Mouse (Mus musculus): ENCODE results near the gene Cish. TPM values are rescaled to one million over a fixed set of nuclear protein-coding genes. Genes with fewer than 3 reads are reported as not detected.

Cish gene
- polyA plus RNA-seq, 1 experiment from 2014 or later, result 6.7 TPM

GRCm38 (mm10) chr9:107294249-107294648 lies 1.6 kb upstream of the Cish start:
- peak; percentile 80 for DNase-seq (ENCODE audit: low spot score)
- peaks cover 39% of the 10 kb centered on the region for H3K27me3 ChIP-seq (replicated peaks; ENCODE audit: low read depth, poor library complexity, severe bottlenecking)
- H3K4me3 ChIP-seq, result no peak overlapping the region
- peaks cover 46% of the 10 kb centered on the region for H3K4me1 ChIP-seq
- 7% methylated on average over 6 of the region's 6 CpGs for WGBS
- H3K9me3 ChIP-seq, result no peaks in the 10 kb centered on the region
- H3K27ac ChIP-seq (replicated peaks), result no peak overlapping the region
- H3K36me3 ChIP-seq (replicated peaks), result no peaks in the 10 kb centered on the region

- Histone ChIP-seq H3K27me3 (replicated peaks; ENCODE audit: low read depth, poor library complexity, severe bottlenecking) (peaks cover 33% of the 10 kb centered on the region), H3K27ac (replicated peaks) (peak overlapping the region; percentile 3; the same call in 1 of the 2 replicates), H3K9me3 (no peaks in the 10 kb centered on the region), H3K4me3 (peak overlapping the region; percentile 68), H3K36me3 (replicated peaks) (peaks cover 5% of the 10 kb centered on the region), H3K4me1 (peaks cover 35% of the 10 kb centered on the region)
- 70% methylated on average over 4 of the region's 4 CpGs for WGBS
- no peak for DNase-seq (ENCODE audit: low spot score)
Observed at GRCm38 (mm10) chr9:107295616-107296015, 210 bp upstream of the Cish start.

- Histone ChIP-seq H3K4me3 (peak overlapping the region; percentile 68), H3K36me3 (replicated peaks) (peaks cover 10% of the 10 kb centered on the region), H3K27me3 (replicated peaks; ENCODE audit: low read depth, poor library complexity, severe bottlenecking) (peaks cover 33% of the 10 kb centered on the region), H3K27ac (replicated peaks) (peak overlapping the region; percentile 84), H3K9me3 (no peaks in the 10 kb centered on the region), H3K4me1 (peaks cover 35% of the 10 kb centered on the region)
- DNase-seq (ENCODE audit: low spot score), result no peak
- WGBS, result 7% methylated on average over 14 of the region's 14 CpGs
Observed at GRCm38 (mm10) chr9:107296041-107296440, 215 bp downstream of the Cish start.

GRCm38 (mm10) chr9:107296501-107296965 lies 707 bp downstream of the Cish start:
- under 1% methylated on average over 31 of the region's 31 CpGs for WGBS
- H3K27ac ChIP-seq (replicated peaks), result peak overlapping the region; percentile 84

GRCm38 (mm10) chr9:107297059-107297458 lies 1.2 kb downstream of the Cish start:
- Histone ChIP-seq H3K9me3 (no peaks in the 10 kb centered on the region), H3K27ac (replicated peaks) (peak overlapping the region; percentile 84), H3K36me3 (replicated peaks) (peaks cover 20% of the 10 kb centered on the region), H3K27me3 (replicated peaks; ENCODE audit: low read depth, poor library complexity, severe bottlenecking) (peaks cover 33% of the 10 kb centered on the region), H3K4me3 (peak overlapping the region; percentile 68), H3K4me1 (peaks cover 35% of the 10 kb centered on the region)
- WGBS, result 15% methylated on average over 16 of the region's 16 CpGs
- no peak for DNase-seq (ENCODE audit: low spot score)

More at GRCm38 (mm10) chr9:107296501-107296965, 707 bp downstream of the Cish start:
- peaks cover 35% of the 10 kb centered on the region for H3K4me1 ChIP-seq
- peak overlapping the region; percentile 68 for H3K4me3 ChIP-seq
- H3K27me3 ChIP-seq (replicated peaks; ENCODE audit: low read depth, poor library complexity, severe bottlenecking), result peaks cover 33% of the 10 kb centered on the region
- DNase-seq (ENCODE audit: low spot score), result peak; percentile 91
- H3K36me3 ChIP-seq (replicated peaks), result peaks cover 15% of the 10 kb centered on the region
- H3K9me3 ChIP-seq, result no peaks in the 10 kb centered on the region

GRCm38 (mm10) chr9:107297658-107298057 lies 1.8 kb downstream of the Cish start:
- 92% methylated on average over 4 of the region's 4 CpGs for WGBS
- Histone ChIP-seq H3K9me3 (no peaks in the 10 kb centered on the region), H3K36me3 (replicated peaks) (peaks cover 21% of the 10 kb centered on the region), H3K4me1 (peaks cover 35% of the 10 kb centered on the region), H3K27ac (replicated peaks) (no peak overlapping the region), H3K4me3 (peak overlapping the region; percentile 68), H3K27me3 (replicated peaks; ENCODE audit: low read depth, poor library complexity, severe bottlenecking) (peaks cover 29% of the 10 kb centered on the region)
- DNase-seq (ENCODE audit: low spot score), result no peak

- no peak for DNase-seq (ENCODE audit: low spot score)
- H3K4me3 ChIP-seq, result peak overlapping the region; percentile 68
- WGBS, result 79% methylated on average over 8 of the region's 8 CpGs
Observed at GRCm38 (mm10) chr9:107298059-107298780, 2.4 kb downstream of the Cish start.

GRCm38 (mm10) chr9:107298876-107299275 lies 3.0 kb downstream of the Cish start:
- Histone ChIP-seq H3K4me1 (peaks cover 35% of the 10 kb centered on the region), H3K9me3 (no peaks in the 10 kb centered on the region), H3K36me3 (replicated peaks) (peaks cover 21% of the 10 kb centered on the region), H3K27ac (replicated peaks) (no peak overlapping the region), H3K27me3 (replicated peaks; ENCODE audit: low read depth, poor library complexity, severe bottlenecking) (peaks cover 25% of the 10 kb centered on the region), H3K4me3 (no peak overlapping the region)
- WGBS, result 85% methylated on average over 6 of the region's 6 CpGs
- DNase-seq (ENCODE audit: low spot score), result no peak

More at GRCm38 (mm10) chr9:107298059-107298780, 2.4 kb downstream of the Cish start:
- Histone ChIP-seq H3K36me3 (replicated peaks) (peaks cover 21% of the 10 kb centered on the region), H3K4me1 (peaks cover 35% of the 10 kb centered on the region), H3K9me3 (no peaks in the 10 kb centered on the region), H3K27me3 (replicated peaks; ENCODE audit: low read depth, poor library complexity, severe bottlenecking) (peaks cover 25% of the 10 kb centered on the region), H3K27ac (replicated peaks) (no peak overlapping the region)

- H3K4me3 ChIP-seq, result no peak overlapping the region
- peaks cover 21% of the 10 kb centered on the region for H3K27me3 ChIP-seq (replicated peaks; ENCODE audit: low read depth, poor library complexity, severe bottlenecking)
- no peak overlapping the region for H3K27ac ChIP-seq (replicated peaks)
- DNase-seq (ENCODE audit: low spot score), result no peak
- H3K9me3 ChIP-seq, result no peaks in the 10 kb centered on the region
- peaks cover 31% of the 10 kb centered on the region for H3K4me1 ChIP-seq
- WGBS, result 93% methylated on average over 7 of the region's 7 CpGs
- peaks cover 21% of the 10 kb centered on the region for H3K36me3 ChIP-seq (replicated peaks)
Observed at GRCm38 (mm10) chr9:107299783-107300182, 4.0 kb downstream of the Cish start.

- peaks cover 21% of the 10 kb centered on the region for H3K36me3 ChIP-seq (replicated peaks)
- no peak for DNase-seq (ENCODE audit: low spot score)
- 92% methylated on average over 30 of the region's 30 CpGs for WGBS
- H3K27ac ChIP-seq (replicated peaks), result no peak overlapping the region
- no peaks in the 10 kb centered on the region for H3K9me3 ChIP-seq
- peaks cover 19% of the 10 kb centered on the region for H3K27me3 ChIP-seq (replicated peaks; ENCODE audit: low read depth, poor library complexity, severe bottlenecking)
- H3K4me1 ChIP-seq, result peaks cover 36% of the 10 kb centered on the region
- no peak overlapping the region for H3K4me3 ChIP-seq
Observed at GRCm38 (mm10) chr9:107300224-107300973, 4.6 kb downstream of the Cish start.

GRCm38 (mm10) chr9:107301554-107302331 lies 5.9 kb downstream of the Cish start:
- Histone ChIP-seq H3K9me3 (no peaks in the 10 kb centered on the region), H3K36me3 (replicated peaks) (peaks cover 21% of the 10 kb centered on the region), H3K4me3 (no peak overlapping the region), H3K27ac (replicated peaks) (peak overlapping the region; percentile 54; the same call in 1 of the 2 replicates), H3K4me1 (peaks cover 36% of the 10 kb centered on the region), H3K27me3 (replicated peaks; ENCODE audit: low read depth, poor library complexity, severe bottlenecking) (peaks cover 13% of the 10 kb centered on the region; the same call in 1 of the 2 replicates)
- DNase-seq (ENCODE audit: low spot score), result no peak
- 86% methylated on average over 17 of the region's 17 CpGs for WGBS

- no peak for DNase-seq (ENCODE audit: low spot score)
- no peak overlapping the region for H3K4me3 ChIP-seq
- WGBS, result 83% methylated on average over 7 of the region's 7 CpGs
- H3K36me3 ChIP-seq (replicated peaks), result peaks cover 21% of the 10 kb centered on the region
- H3K9me3 ChIP-seq, result no peaks in the 10 kb centered on the region
- peaks cover 9% of the 10 kb centered on the region; the same call in 1 of the 2 replicates for H3K27me3 ChIP-seq (replicated peaks; ENCODE audit: low read depth, poor library complexity, severe bottlenecking)
- no peak overlapping the region for H3K27ac ChIP-seq (replicated peaks)
- H3K4me1 ChIP-seq, result peaks cover 28% of the 10 kb centered on the region
Observed at GRCm38 (mm10) chr9:107302592-107302991, 6.8 kb downstream of the Cish start.

Data from embryonic facial prominence, embryonic 10.5 days (tissue).